Mouse (Mus musculus): ENCODE measurements around the gene Fam78a. TPM values are rescaled to one million over a fixed set of nuclear protein-coding genes. Genes with fewer than 3 reads are reported as not detected.

The Fam78a gene
- polyA plus RNA-seq, 1 experiment from 2014 or later, result 0.91 TPM

DNA sequence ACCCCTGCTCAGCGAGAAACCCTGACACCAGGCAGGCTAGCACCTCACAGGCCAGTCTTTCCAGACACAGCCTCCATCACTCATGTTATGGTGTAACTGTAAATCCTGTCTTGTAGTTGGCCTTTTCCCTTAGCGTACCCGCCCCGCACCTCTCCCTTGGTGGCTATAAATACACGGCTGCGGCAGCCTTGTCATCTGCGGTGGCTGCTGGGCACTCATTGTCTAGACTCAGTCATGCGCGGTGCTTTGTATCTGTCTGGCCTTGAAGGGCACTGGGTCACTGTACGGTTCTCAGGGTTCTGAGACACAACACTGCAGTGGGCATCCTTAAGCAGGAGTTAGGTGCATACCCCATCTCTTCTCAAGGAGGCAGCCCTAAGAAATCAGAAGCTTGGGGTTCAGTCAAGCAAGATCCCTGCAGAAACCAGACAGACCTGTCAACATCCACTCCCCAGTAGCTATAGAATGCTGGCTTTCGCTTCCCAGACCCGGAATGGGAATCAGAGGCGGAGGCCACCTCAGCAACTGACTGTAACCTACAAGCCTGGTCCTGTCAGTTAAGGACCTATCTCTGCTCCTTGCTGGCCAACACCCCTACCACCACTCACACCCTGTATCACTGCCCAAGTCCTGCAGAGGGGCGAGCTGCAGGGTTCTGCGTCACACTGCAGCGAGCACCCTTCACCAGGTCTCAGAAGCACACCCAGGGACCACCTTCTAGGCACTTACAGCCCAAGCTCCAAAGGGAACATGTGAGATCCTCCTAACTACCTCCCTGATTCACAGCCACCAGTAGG, 20.7 kb upstream of the Fam78a start:
- H3K4me3 ChIP-seq (ENCODE audit: low read depth, low read length), result no peak overlapping the region
- H3K4me1 ChIP-seq (replicated peaks; ENCODE audit: control insufficient read depth, insufficient read depth, low read length), result peaks cover 7% of the 10 kb centered on the region
- H3K27me3 ChIP-seq (ENCODE audit: control insufficient read depth, insufficient read depth, low read length), result no peaks in the 10 kb centered on the region
- 59% methylated on average over 16 of the region's 16 CpGs for WGBS
- no peak overlapping the region for H3K4me2 ChIP-seq (replicated peaks; ENCODE audit: low read depth, low read length)
- DNase-seq (ENCODE audit: low spot score), result peak; percentile 39
- no peaks in the 10 kb centered on the region for H3K36me3 ChIP-seq (ENCODE audit: control insufficient read depth, insufficient read depth, low read length)
- peak; percentile 60; the same call in 1 of the 2 replicates for ATAC-seq (ENCODE audit: low FRiP score)
- peak overlapping the region; percentile 65 for H3K27ac ChIP-seq (ENCODE audit: low read depth, low read length)
- H3K9ac ChIP-seq (ENCODE audit: low read depth, low read length), result peak overlapping the region; percentile 27; the same call in 1 of the 2 replicates
- H3K9me3 ChIP-seq (ENCODE audit: control insufficient read depth, low read length), result no peaks in the 10 kb centered on the region

DNA sequence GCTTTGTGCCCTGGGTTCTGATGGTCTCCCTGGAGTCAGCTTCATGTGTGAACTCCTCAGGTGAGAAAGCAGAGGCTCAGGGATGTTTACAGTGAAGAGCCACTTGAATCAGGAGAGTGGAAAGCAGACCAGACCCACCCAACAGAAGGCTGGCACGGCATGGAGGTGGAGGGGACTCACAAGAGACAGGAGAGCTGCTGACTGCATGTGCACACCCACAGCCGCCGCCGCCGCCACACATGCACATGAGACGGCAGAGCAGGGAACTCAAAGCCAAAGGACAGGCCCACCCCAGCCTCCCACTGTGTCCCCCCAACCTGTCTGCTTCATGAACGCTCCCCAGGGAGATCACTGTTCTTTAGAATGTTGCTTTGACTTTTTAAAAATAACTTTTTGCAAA, 19.5 kb upstream of the Fam78a start:
- Histone ChIP-seq H3K9ac (ENCODE audit: low read depth, low read length) (no peak overlapping the region), H3K4me1 (replicated peaks; ENCODE audit: control insufficient read depth, insufficient read depth, low read length) (peaks cover 7% of the 10 kb centered on the region), H3K27ac (ENCODE audit: low read depth, low read length) (no peak overlapping the region), H3K4me3 (ENCODE audit: low read depth, low read length) (no peak overlapping the region), H3K36me3 (ENCODE audit: control insufficient read depth, insufficient read depth, low read length) (no peaks in the 10 kb centered on the region), H3K4me2 (replicated peaks; ENCODE audit: low read depth, low read length) (no peak overlapping the region), H3K9me3 (ENCODE audit: control insufficient read depth, low read length) (no peaks in the 10 kb centered on the region), H3K27me3 (ENCODE audit: control insufficient read depth, insufficient read depth, low read length) (no peaks in the 10 kb centered on the region)
- 85% methylated on average over 7 of the region's 7 CpGs for WGBS
- DNase-seq (ENCODE audit: low spot score) (no peak), ATAC-seq (ENCODE audit: low FRiP score) (no peak)

DNA sequence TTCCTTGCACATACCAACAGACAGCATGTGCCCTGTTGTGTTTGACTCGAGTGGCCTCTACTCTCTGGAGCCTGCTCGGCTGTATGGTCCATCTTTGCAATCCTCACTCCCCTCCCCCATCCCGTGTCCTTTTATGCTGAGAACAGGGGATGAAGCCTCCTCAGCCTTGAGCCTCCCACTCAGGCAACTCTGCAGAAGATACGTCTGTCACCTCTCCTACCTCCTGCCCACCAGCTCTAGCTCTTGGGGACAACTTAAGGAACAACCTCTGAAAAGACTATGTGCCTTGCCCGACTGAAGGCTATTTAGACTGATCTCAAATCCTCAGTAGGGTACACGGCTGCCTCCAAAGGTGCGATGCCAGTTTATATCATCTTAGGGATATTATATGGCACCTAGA, 18.9 kb upstream of the Fam78a start:
- no peak overlapping the region for H3K27ac ChIP-seq (ENCODE audit: low read depth, low read length)

DNA sequence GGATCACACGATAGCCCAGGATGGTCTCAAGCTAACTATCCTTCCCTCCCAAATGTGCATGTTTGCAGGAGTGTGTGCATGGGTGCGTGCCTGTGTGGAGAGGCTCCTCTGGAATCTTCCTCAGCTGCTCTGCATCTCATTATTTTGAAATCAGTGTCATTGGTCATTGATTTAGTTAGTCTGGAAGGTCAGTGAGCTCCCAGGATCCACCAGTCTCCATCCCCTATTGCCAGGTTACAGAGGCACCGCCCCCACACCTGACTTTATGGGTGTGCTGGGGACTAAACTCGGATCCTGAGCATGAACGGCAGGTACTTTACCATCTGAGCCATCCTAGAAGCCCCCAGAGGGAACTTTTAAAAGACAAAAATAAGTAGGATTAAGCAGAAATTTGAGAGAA, 18.3 kb upstream of the Fam78a start:
- DNase-seq (ENCODE audit: low spot score), result no peak
- Histone ChIP-seq H3K27ac (ENCODE audit: low read depth, low read length) (no peak overlapping the region), H3K27me3 (ENCODE audit: control insufficient read depth, insufficient read depth, low read length) (no peaks in the 10 kb centered on the region), H3K9me3 (ENCODE audit: control insufficient read depth, low read length) (no peaks in the 10 kb centered on the region), H3K36me3 (ENCODE audit: control insufficient read depth, insufficient read depth, low read length) (no peaks in the 10 kb centered on the region), H3K9ac (ENCODE audit: low read depth, low read length) (no peak overlapping the region), H3K4me2 (replicated peaks; ENCODE audit: low read depth, low read length) (no peak overlapping the region), H3K4me3 (ENCODE audit: low read depth, low read length) (no peak overlapping the region), H3K4me1 (replicated peaks; ENCODE audit: control insufficient read depth, insufficient read depth, low read length) (peaks cover 7% of the 10 kb centered on the region)
- ATAC-seq (ENCODE audit: low FRiP score), result no peak
- WGBS, result 61% methylated on average over 5 of the region's 5 CpGs

More for the DNA sequence above, 18.9 kb upstream of the Fam78a start:
- Histone ChIP-seq H3K36me3 (ENCODE audit: control insufficient read depth, insufficient read depth, low read length) (no peaks in the 10 kb centered on the region), H3K9me3 (ENCODE audit: control insufficient read depth, low read length) (no peaks in the 10 kb centered on the region), H3K4me2 (replicated peaks; ENCODE audit: low read depth, low read length) (no peak overlapping the region), H3K9ac (ENCODE audit: low read depth, low read length) (no peak overlapping the region), H3K27me3 (ENCODE audit: control insufficient read depth, insufficient read depth, low read length) (no peaks in the 10 kb centered on the region), H3K4me3 (ENCODE audit: low read depth, low read length) (no peak overlapping the region), H3K4me1 (replicated peaks; ENCODE audit: control insufficient read depth, insufficient read depth, low read length) (peaks cover 7% of the 10 kb centered on the region)
- DNase-seq (ENCODE audit: low spot score) (no peak), ATAC-seq (ENCODE audit: low FRiP score) (no peak)
- WGBS, result 79% methylated on average over 7 of the region's 7 CpGs

DNA sequence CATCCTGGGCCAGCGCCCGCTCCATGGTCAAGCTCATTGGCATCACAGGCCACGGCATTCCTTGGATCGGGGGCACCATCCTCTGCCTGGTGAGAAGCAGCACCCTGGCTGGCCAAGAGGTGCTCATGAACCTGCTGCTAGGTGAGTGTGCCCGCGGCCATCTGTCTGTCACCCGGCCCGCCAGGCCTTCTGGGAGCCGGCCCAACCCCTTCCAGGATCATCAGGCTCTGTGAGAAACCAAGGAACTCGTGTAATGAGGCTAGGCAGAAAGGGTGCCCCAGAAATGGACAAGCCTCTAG, 11.4 kb upstream of the Fam78a start:
- DNase-seq (ENCODE audit: low spot score) (no peak), ATAC-seq (ENCODE audit: low FRiP score) (peak; percentile 37)
- peak overlapping the region; percentile 29; the same call in 1 of the 2 replicates for H3K4me3 ChIP-seq (ENCODE audit: low read depth, low read length)

DNA sequence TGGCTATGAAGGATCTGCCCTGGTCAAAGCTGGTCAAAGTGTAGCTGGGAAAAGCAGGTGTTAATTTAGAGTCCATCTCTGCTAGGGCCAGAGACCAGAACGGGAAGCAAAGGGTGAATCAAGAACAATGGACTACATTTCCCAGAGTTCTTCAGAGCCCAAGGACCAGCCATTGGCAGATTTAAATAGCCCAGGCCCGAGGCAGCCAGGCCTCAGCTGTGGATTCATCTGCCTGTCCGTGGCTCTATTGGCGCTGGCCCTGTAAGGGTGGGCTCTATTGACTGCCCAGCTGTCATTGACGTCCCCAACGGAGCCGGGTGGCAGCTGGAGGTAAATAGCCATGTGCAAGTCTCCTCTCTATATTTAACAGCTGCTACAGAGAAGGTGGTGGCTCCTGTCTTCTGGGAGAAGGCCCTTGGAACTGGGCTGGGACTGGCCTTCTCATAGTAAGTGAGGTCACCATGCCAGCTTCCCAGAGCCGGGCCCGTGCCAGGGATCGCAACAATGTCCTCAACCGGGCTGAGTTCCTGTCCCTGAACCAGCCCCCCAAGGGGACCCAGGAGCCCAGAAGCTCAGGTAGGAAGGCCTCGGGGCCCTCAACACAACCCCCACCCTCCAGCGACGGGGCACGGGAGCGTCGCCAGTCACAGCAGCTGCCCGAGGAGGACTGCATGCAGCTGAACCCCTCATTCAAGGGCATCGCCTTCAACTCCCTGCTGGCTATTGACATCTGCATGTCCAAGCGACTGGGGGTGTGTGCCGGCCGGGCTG, 10.9 kb upstream of the Fam78a start, which contains the start of gene Plpp7:
Gene Plpp7, plus strand, starts transcription at position 178 of the 771 bp plus-strand sequence.
- H3K27ac ChIP-seq (ENCODE audit: low read depth, low read length), result peak within 1 kb of the TSS; percentile 61
- H3K4me1 ChIP-seq (replicated peaks; ENCODE audit: control insufficient read depth, insufficient read depth, low read length), result peaks cover 5% of the 10 kb centered on the region; the same call in 1 of the 2 replicates

More for the DNA sequence above, 11.4 kb upstream of the Fam78a start:
- no peaks in the 10 kb centered on the region for H3K36me3 ChIP-seq (ENCODE audit: control insufficient read depth, insufficient read depth, low read length)
- peak overlapping the region; percentile 61 for H3K27ac ChIP-seq (ENCODE audit: low read depth, low read length)
- peak overlapping the region; percentile 52 for H3K4me2 ChIP-seq (replicated peaks; ENCODE audit: low read depth, low read length)
- H3K27me3 ChIP-seq (ENCODE audit: control insufficient read depth, insufficient read depth, low read length), result no peaks in the 10 kb centered on the region
- WGBS, result 82% methylated on average over 10 of the region's 10 CpGs
- peak overlapping the region; percentile 13 for H3K9ac ChIP-seq (ENCODE audit: low read depth, low read length)
- H3K9me3 ChIP-seq (ENCODE audit: control insufficient read depth, low read length), result no peaks in the 10 kb centered on the region
- H3K4me1 ChIP-seq (replicated peaks; ENCODE audit: control insufficient read depth, insufficient read depth, low read length), result peaks cover 5% of the 10 kb centered on the region; the same call in 1 of the 2 replicates

DNA sequence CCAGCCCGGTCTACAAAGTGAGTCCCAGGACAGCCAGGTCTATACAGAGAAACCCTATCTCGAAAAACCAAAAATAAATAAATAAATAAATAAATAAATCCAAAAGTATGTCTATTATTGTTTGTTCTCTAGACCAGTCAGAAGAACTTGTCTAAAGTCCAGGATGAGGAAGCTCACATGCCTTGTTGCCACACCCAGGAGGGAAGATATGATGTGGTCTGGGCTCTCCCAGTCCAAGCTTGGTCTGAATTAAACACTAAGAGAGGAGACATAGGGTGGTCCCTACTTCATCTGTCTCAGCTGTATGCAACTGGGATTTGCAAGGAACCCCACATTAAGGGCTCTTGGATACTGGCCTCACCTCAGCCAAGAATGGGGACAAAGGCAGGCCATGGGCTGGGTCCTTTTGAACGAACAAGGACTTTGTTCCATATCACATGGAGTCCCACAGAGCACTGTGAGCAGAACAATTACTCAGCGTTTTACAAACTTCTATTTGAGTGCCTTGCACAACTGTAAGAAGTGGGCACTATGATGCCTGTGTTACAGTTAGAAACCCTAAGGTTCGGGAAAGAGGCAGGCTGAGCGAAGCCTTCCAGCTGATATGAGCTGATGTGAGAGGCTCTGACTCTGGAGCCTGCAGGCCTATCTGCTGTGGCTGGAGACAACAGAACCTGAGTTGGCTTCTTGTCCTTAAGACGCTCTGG, 9.5 kb upstream of the Fam78a start:
- Histone ChIP-seq H3K9ac (ENCODE audit: low read depth, low read length) (no peak overlapping the region), H3K9me3 (ENCODE audit: control insufficient read depth, low read length) (no peaks in the 10 kb centered on the region), H3K36me3 (ENCODE audit: control insufficient read depth, insufficient read depth, low read length) (no peaks in the 10 kb centered on the region), H3K4me1 (replicated peaks; ENCODE audit: control insufficient read depth, insufficient read depth, low read length) (peaks cover 5% of the 10 kb centered on the region; the same call in 1 of the 2 replicates), H3K4me3 (ENCODE audit: low read depth, low read length) (no peak overlapping the region), H3K4me2 (replicated peaks; ENCODE audit: low read depth, low read length) (no peak overlapping the region), H3K27me3 (ENCODE audit: control insufficient read depth, insufficient read depth, low read length) (peaks cover under 1% of the 10 kb centered on the region), H3K27ac (ENCODE audit: low read depth, low read length) (no peak overlapping the region)
- 85% methylated on average over 7 of the region's 7 CpGs for WGBS
- DNase-seq (ENCODE audit: low spot score) (no peak), ATAC-seq (ENCODE audit: low FRiP score) (no peak)

More for the DNA sequence above, 10.9 kb upstream of the Fam78a start, which contains the start of gene Plpp7:
- Histone ChIP-seq H3K9me3 (ENCODE audit: control insufficient read depth, low read length) (no peaks in the 10 kb centered on the region), H3K4me2 (replicated peaks; ENCODE audit: low read depth, low read length) (peak within 1 kb of the TSS; percentile 52), H3K9ac (ENCODE audit: low read depth, low read length) (peak within 1 kb of the TSS; percentile 13), H3K36me3 (ENCODE audit: control insufficient read depth, insufficient read depth, low read length) (no peaks in the 10 kb centered on the region), H3K4me3 (ENCODE audit: low read depth, low read length) (peak within 1 kb of the TSS; percentile 29; the same call in 1 of the 2 replicates), H3K27me3 (ENCODE audit: control insufficient read depth, insufficient read depth, low read length) (no peaks in the 10 kb centered on the region)
- 50% methylated on average over 22 of the region's 22 CpGs for WGBS
- DNase-seq (ENCODE audit: low spot score), result peak; percentile 81
- peak; percentile 95 for ATAC-seq (ENCODE audit: low FRiP score)

DNA sequence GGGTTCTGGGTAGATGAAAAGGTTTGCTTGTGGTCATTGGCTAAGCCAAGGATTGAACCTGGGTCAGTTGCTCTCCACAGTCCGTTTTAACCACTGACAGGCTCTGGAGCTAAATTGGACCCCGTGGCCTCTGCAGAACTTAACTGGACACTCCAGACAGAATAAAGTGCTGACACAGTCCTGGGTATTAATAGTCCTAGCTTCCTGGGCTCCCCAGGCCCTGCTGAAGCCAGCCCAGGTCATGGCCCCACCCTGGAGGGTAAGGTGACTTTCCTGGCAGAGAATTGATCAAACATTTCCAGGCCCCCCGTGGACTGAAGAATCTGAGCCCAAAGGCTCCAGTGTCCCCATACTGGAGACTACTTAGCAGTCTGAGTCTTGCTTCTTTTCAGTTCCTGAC, 7.3 kb upstream of the Fam78a start:
- no peak overlapping the region for H3K27ac ChIP-seq (ENCODE audit: low read depth, low read length)
- ATAC-seq (ENCODE audit: low FRiP score), result no peak
- H3K4me1 ChIP-seq (replicated peaks; ENCODE audit: control insufficient read depth, insufficient read depth, low read length), result peaks cover 9% of the 10 kb centered on the region; the same call in 1 of the 2 replicates
- 65% methylated on average over 3 of the region's 3 CpGs for WGBS
- H3K27me3 ChIP-seq (ENCODE audit: control insufficient read depth, insufficient read depth, low read length), result peaks cover 11% of the 10 kb centered on the region
- no peaks in the 10 kb centered on the region for H3K36me3 ChIP-seq (ENCODE audit: control insufficient read depth, insufficient read depth, low read length)
- H3K9ac ChIP-seq (ENCODE audit: low read depth, low read length), result no peak overlapping the region
- DNase-seq (ENCODE audit: low spot score), result no peak
- no peaks in the 10 kb centered on the region for H3K9me3 ChIP-seq (ENCODE audit: control insufficient read depth, low read length)
- no peak overlapping the region for H3K4me3 ChIP-seq (ENCODE audit: low read depth, low read length)
- H3K4me2 ChIP-seq (replicated peaks; ENCODE audit: low read depth, low read length), result no peak overlapping the region
